In the genomic region with DNA sequence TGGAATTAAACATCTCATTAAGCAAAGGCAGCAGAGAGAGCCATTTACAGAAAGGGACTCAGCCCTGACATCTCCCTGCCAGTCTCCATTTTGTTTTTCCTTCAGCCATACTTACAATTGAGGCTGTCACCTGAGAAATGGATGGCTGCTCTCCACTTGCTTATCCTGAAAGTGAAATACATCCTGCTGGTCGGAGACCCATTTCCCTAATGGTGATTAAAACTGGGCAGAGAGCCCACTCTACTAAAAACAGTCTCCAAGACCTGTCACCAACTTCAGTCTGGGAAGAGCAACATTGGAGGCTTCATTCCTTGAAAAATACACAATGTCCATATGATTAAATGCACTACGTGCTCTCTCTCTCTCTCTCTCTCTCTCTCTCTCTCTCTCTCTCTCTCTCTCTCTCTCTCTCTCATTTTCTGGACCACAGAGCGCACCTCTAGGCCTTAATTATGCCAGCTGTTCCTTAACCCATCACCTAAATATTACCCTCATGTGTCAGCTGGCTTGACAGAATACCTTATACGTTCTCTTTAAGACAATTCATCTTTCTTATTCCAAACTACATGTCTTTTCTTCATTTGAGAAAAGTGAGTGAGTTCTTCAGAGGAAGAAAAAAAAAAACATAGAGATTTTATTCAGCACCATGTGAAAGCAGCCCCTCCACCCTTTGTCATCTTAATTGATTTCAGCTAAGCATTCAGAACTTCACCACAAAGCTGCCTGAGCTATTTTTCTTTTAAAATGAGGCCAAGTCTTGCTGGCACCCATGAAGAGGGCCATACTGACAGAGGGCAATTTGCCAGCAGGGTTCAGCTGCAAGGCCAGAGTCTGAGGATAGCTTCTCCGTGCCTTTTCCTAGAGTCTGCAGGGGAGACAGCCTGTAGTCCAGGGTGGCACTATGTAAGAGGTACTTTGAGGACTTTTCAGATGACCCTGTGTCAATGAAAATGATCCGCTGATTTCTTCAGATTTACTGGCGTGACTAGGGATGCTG, we compare ENCODE assay signal across 9 mouse cellular contexts. TPM values are rescaled to one million over a fixed set of nuclear protein-coding genes. Genes with fewer than 3 reads are reported as not detected.
DNase-seq lines count a peak whose midpoint lies in the region; ATAC-seq and TF ChIP-seq lines count a peak whose summit lies in the region.
"Had no signal": no experiment of that assay in that cellular context is flagged by ENCODE, and none has a peak within 500 bp of the region (broad histone marks: within the 10 kb centered on the region; RNA-seq: fewer than 3 reads in every experiment).

No protein-coding gene starts in this region.

- no peaks in the 10 kb centered on the region for H3K79me2 ChIP-seq in heart, adult 2 months (replicated peaks; ENCODE audit: control insufficient read depth, insufficient read depth, low read length)

- H3K4me1 ChIP-seq in heart, adult 2 months (ENCODE audit: control insufficient read depth, insufficient read depth, low read length): no peaks in the 10 kb centered on the region
- H3K4me1 ChIP-seq in neural tube, embryonic 12.5 days: peaks cover 22% of the 10 kb centered on the region
- peaks cover 44% of the 10 kb centered on the region for H3K4me1 ChIP-seq in forebrain, embryonic 13.5 days
- H3K4me1 ChIP-seq in neural tube, embryonic 13.5 days (replicated peaks): peaks cover 42% of the 10 kb centered on the region
- H3K4me1 ChIP-seq: liver, embryonic 15.5 days had no signal

- TF ChIP-seq CTCF in heart, adult 2 months (IDR thresholded peaks at IDR 0.05): no peak

- 57% methylated on average over 7 of the region's 7 CpGs for WGBS in heart, adult 2 months
- 53% methylated on average over 7 of the region's 7 CpGs for WGBS in neural tube, embryonic 12.5 days
- 24% methylated on average over 7 of the region's 7 CpGs for WGBS in forebrain, embryonic 13.5 days
- 37% methylated on average over 7 of the region's 7 CpGs for WGBS in neural tube, embryonic 13.5 days

- intact Hi-C loops in heart, adult 2 months (cut with DNase I): no loop called here

- TF ChIP-seq EP300 in heart, adult 2 months (IDR thresholded peaks at IDR 0.05; ENCODE audit: insufficient read depth, low read depth, low read length): no peak

- ATAC-seq in neural tube, embryonic 12.5 days (ENCODE audit: low FRiP score, low read depth): peak; percentile 57; the same call in 1 of the 2 replicates
- ATAC-seq in forebrain, embryonic 13.5 days: peak; percentile 79
- peak; percentile 81 for ATAC-seq in neural tube, embryonic 13.5 days (ENCODE audit: low read depth)
- ATAC-seq in CD4-positive, CD25-positive, alpha-beta regulatory T cell, adult 4 months: no peak

- H3K27ac ChIP-seq in heart, adult 2 months: no peak overlapping the region
- no peak overlapping the region for H3K27ac ChIP-seq in neural tube, embryonic 12.5 days
- peak overlapping the region; percentile 62 for H3K27ac ChIP-seq in forebrain, embryonic 13.5 days
- H3K27ac ChIP-seq in neural tube, embryonic 13.5 days (replicated peaks): peak overlapping the region; percentile 6; the same call in 1 of the 2 replicates
- H3K27ac ChIP-seq: liver, embryonic 15.5 days had no signal

- DNase-seq in heart, adult 11 months: peak; percentile 81
- DNase-seq in heart, adult 2 months: no peak
- DNase-seq in neural tube, embryonic 10.5 days (ENCODE audit: extremely low spot score, low spot score): no peak
- DNase-seq in thymus, postnatal 10 days (ENCODE audit: low spot score in 2 of 2): no peak

- H3K4me3 ChIP-seq in heart, adult 2 months: no peak overlapping the region
- no peak overlapping the region for H3K4me3 ChIP-seq in neural tube, embryonic 12.5 days
- H3K4me3 ChIP-seq in forebrain, embryonic 13.5 days: no peak overlapping the region
- H3K4me3 ChIP-seq in neural tube, embryonic 13.5 days: no peak overlapping the region
- H3K4me3 ChIP-seq: liver, embryonic 15.5 days had no signal

- no peaks in the 10 kb centered on the region for H3K27me3 ChIP-seq in heart, adult 2 months (ENCODE audit: control insufficient read depth, insufficient read depth, low read length)
- no peaks in the 10 kb centered on the region for H3K27me3 ChIP-seq in neural tube, embryonic 12.5 days (replicated peaks)
- no peaks in the 10 kb centered on the region for H3K27me3 ChIP-seq in forebrain, embryonic 13.5 days
- H3K27me3 ChIP-seq in neural tube, embryonic 13.5 days: no peaks in the 10 kb centered on the region
- H3K27me3 ChIP-seq: liver, embryonic 15.5 days had no signal

- no peak overlapping the region for H3K9ac ChIP-seq in heart, adult 2 months (ENCODE audit: low read depth, low read length)
- H3K9ac ChIP-seq in neural tube, embryonic 12.5 days: no peak overlapping the region
- H3K9ac ChIP-seq in forebrain, embryonic 13.5 days: no peak overlapping the region
- no peak overlapping the region for H3K9ac ChIP-seq in neural tube, embryonic 13.5 days
- H3K9ac ChIP-seq: liver, embryonic 15.5 days had no signal

- no peak for TF ChIP-seq POLR2A in heart, adult 2 months (IDR thresholded peaks at IDR 0.05; ENCODE audit: insufficient read depth, low read depth, low read length)

- H3K4me2 ChIP-seq in neural tube, embryonic 12.5 days (replicated peaks): no peak overlapping the region
- peak overlapping the region; percentile 12; the same call in 1 of the 2 replicates for H3K4me2 ChIP-seq in forebrain, embryonic 13.5 days
- no peak overlapping the region for H3K4me2 ChIP-seq in neural tube, embryonic 13.5 days
- H3K4me2 ChIP-seq: liver, embryonic 15.5 days had no signal

- H3K36me3 ChIP-seq in heart, adult 2 months (ENCODE audit: control insufficient read depth, insufficient read depth, low read length): no peaks in the 10 kb centered on the region
- H3K36me3 ChIP-seq in neural tube, embryonic 12.5 days: no peaks in the 10 kb centered on the region
- no peaks in the 10 kb centered on the region for H3K36me3 ChIP-seq in forebrain, embryonic 13.5 days (ENCODE audit: poor library complexity, severe bottlenecking)
- H3K36me3 ChIP-seq in neural tube, embryonic 13.5 days: no peaks in the 10 kb centered on the region
- H3K36me3 ChIP-seq: liver, embryonic 15.5 days had no signal

- H3K9me3 ChIP-seq in neural tube, embryonic 12.5 days: no peaks in the 10 kb centered on the region
- no peaks in the 10 kb centered on the region for H3K9me3 ChIP-seq in forebrain, embryonic 13.5 days (replicated peaks)
- H3K9me3 ChIP-seq in neural tube, embryonic 13.5 days: no peaks in the 10 kb centered on the region
- H3K9me3 ChIP-seq: liver, embryonic 15.5 days had no signal

RNA-seq across cellular contexts. Expression of gene Map2, which starts 51.6 kb away (rescaled TPM):
- 1 to 10 TPM; 3.8 to 4.2 TPM for total RNA-seq in heart, adult 2 months (2021)
- 2.2 and 3.7 TPM in 2 replicates for polyA plus RNA-seq in heart, adult 2 months (2012; rRNA removed)
- polyA plus RNA-seq in neural tube, embryonic 12.5 days (2016; fragmentation: Nextera tagmentation; extraction: Ambion mirVana): 348 and 355 TPM in 2 replicates
- 332 and 364 TPM in 2 replicates for polyA plus RNA-seq in forebrain, embryonic 13.5 days (2015; fragmentation: Nextera tagmentation; extraction: Ambion mirVana)
- 356 and 402 TPM in 2 replicates for polyA plus RNA-seq in neural tube, embryonic 13.5 days (2015; fragmentation: Nextera tagmentation; extraction: Ambion mirVana)
- polyA plus RNA-seq in CD4-positive, CD25-positive, alpha-beta regulatory T cell, adult 4 months (2017; shearing (Covaris generic)): 10 to 100 TPM in 1 of 2 experiments, 1 to 10 TPM in 1; 3.5 to 10.7 TPM

Comparison
In these comparisons a context has a peak if more than half of its experiments do, and no peak if none do; other contexts are left out.
1. H3K27ac ChIP-seq: peak in forebrain, embryonic 13.5 days (single experiment) and neural tube, embryonic 13.5 days (single experiment); none in heart, adult 2 months (single experiment) and neural tube, embryonic 12.5 days (single experiment).
2. RNA of gene Map2, which starts 51.6 kb away (polyA plus RNA-seq): 356 to 402 TPM in neural tube, embryonic 13.5 days, 348 to 355 TPM in neural tube, embryonic 12.5 days and 332 to 364 TPM in forebrain, embryonic 13.5 days; 3.5 to 10.7 TPM in CD4-positive, CD25-positive, alpha-beta regulatory T cell, adult 4 months and 2.2 to 3.7 TPM in heart, adult 2 months; every median in the first group is over 10 times any median in the second.